Mouse (Mus musculus) mature B cell (primary cell): ENCODE data around the gene Cecr2.
"Not testable (repeated sequence)": the region's sequence is repeated elsewhere in the genome, so short reads cannot be mapped to it uniquely, and the experiment has no call there.

Source experiments
- in situ Hi-C: fragments of 300-500 bp; cut with MboI; formaldehyde crosslinking; loops from 2 replicates; pipeline ENCODE4 v1.14.3; 2019

Gene Cecr2

DNA sequence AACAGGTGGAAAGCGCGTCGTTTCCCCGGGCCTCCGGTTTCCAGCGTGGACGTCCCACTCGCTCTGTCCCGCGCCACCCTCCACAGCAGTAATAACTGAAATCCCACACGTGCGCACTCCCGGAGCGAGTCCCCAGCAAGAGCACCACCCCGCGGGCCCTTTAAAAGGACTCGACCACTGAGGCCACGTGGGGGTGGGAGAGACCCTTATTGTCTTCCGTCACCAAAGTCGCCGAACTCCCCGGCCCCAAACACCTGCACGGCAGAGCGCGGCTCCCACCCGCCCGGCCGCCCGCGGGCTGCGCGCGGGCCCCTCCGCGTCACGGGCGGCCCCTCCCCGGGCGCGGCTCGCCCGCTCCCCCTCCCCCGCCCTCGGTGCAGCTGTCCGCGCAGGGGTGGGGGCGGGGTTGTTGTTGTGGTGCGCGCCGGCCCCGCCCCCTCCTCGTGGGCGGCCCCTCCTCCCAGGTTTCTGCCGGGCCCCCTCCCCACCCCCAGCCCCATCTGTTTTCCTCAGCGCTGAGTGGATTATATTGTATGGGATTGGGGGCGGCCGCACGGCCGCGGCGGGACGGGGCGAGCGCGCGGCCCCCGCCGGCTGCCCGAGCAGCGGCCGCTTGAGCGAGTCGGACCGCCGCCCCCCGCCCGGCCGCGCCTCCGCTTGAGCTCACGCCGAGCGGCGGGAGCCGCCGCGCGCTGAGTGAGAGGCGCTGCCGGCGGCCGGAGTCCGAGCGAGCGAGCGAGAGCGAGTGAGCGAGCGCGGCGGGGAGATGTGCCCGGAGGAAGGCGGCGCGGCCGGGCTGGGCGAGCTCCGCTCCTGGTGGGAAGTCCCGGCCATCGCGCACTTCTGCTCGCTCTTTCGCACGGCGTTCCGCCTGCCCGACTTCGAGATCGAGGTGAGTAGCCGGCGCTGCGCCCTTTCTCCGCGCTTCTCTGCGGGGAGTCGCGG is at the start of gene Cecr2:
Cecr2 (plus strand) TSS at position 554 of the 945 bp plus-strand sequence.
- in situ Hi-C loops = no loop called here

DNA sequence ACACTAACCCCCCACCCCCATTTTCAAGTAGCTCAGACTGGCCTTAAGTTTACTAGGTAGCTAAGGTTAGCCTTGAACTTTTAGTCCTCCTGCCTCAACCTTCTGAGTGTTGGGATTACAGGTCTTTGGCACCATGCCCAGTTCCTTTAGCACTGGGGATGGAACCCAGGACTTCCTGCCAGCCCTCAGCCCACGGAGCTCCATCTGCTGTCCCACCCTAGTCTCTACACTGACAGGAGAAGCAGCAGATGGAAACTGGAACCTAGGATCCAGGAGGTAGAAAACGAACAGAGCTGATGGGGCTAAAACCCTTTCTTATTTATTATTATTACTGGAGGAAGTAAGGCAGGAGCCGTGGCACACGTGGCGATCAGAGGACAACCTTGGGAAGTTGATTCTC is 48.6 kb upstream of the Cecr2 start:
- in situ Hi-C loops = no loop called here

DNA sequence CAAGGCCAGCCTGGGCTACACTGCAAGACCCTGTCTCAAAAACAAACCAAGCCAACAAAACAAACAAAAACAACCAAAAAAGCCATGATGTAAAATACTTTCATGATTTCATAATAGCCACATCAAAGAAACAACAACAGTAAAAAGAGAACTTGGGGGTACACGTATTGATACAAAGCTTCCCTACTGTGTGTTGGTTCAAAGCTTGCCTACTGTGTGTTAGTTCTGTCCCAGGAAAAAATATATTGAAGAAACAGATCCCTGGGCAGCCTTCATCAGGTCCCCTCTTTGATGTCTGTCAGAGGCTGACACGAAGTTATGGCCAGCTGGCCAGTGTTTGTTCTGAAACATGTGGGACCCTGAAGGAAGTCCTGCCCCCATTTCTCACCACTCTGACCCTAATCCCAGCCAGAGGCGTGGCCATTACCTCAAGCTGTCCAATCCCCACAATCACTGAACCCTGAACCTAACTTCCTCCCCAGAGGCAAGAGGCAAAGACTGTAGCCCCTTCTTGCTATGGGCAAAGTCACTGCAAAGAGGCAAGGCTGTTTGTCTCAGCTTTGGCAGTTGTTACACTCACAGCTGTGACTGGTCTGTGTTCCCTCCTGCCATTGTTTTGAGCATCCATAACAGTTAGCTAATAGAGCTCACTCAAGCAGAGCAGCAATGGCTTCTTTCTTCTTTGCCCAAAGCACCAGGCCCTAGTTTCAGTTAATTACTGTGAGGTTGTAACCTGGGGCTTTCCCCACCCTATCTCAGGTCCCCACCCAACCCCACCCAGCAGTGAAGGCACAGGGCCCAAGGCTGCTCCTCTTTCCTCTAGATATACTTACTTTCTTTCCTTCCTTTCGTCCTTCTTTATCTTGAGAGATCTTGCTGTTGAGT is 47.4 kb upstream of the Cecr2 start:
- in situ Hi-C loops = no loop called here

DNA sequence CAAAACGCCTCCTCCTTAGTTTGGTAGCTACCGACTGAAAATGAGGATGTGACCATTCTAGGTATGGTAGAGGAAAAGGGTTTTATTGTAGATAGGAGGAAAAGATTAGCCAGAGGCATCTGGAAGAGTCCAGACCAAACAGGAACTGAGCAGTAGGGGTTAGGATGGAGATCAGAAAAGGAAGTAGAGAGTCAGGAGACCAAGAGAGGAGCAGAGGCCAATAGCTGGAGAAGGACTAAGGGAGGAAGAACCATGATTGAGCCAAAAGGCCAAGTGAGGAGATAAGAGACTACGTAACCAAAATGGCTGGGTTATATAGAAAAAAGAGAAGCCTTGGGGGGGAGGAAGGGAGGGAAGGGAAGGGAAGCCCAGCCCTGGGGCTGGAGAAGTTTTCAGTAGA is 46.0 kb upstream of the Cecr2 start:
- in situ Hi-C loops = no loop called here

DNA sequence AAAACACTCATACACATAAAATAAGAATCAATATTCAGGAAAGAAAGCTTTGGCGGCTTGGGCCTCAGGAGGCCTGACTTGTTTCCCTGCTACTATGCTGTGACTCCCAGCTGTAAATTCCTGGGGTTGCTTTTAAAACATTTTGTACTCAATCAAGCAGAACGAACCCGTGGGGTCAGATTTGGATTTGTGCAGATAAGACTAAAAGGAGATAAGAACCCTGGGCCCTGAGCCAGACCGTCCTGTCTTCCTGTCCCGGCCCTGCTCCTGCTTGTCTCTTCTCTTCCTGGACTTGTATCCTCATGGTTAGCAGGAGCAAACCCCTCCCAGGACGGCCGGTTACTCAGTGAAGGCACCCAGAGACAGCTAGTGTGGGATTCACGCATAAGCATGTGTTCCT is 41.1 kb upstream of the Cecr2 start:
- in situ Hi-C loops = no loop called here

DNA sequence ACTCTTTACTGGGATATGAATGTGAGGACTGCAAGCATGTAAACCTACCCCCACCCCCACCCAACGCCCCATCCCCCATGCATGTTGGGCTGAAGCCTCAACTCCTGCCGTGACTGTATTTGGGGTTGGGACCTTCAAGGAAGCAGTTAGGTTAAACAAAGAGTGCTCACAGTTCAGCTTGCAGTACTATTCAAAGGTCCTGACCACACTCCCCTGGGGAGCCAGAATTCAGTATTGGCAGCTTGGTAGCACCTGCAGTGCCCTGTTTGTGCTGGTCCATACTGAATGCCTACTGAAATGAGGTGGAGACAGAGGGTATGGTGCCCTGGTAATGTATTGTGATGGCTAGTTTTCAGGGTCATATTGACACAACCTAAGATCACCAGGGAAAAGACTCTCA is 39.1 kb upstream of the Cecr2 start:
- in situ Hi-C loops = no loop called here

DNA sequence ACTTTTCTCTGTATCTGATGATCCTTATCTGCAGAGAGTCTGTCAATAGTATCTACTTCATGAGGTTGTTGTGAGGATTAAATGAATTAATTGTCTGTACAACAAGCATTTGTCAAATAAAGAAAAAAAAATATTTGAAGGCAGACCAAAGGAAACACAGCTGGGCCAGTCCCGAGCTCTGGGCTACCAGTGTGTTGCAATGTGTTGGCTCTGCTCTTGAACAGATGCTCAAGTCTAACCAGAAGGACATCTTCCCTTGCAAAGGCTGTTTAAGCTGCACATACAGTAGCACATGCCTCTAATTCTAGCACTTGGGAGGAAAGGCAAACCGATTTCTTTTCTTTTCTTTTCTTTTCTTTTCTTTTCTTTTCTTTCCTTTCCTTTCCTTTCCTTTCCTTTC is 37.2 kb upstream of the Cecr2 start:
- in situ Hi-C loops = no loop called here

DNA sequence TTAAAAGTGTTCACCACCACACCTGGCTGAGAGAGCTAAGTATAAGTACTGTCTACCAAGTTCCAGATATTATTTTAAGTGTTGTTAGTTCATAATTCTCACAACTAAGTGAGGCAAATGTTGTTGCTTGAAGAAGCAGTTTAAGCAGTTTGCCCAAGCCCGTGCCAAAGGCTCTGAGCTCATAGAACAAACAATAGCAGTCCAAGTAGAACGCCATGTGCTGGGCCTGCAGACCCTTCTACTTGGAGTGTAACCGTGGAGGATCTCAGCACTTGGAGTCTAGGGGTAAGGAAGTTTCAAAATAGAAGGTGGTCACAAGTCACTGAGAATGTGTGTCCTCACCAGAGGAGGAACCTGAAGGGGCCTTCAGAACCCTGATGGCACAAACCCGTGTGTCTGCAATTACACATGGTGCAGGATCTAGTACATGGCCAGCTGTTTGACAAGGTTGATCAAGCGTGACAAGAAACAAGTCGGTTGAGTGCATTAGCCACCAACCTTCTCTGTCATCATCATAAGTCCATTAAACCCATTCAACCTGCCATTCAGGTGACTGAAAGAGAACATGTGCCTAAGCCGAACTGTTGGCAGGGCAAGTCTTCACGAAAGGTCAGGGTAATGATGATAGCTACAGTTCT is 30.7 kb upstream of the Cecr2 start:
- in situ Hi-C loops = no loop called here

DNA sequence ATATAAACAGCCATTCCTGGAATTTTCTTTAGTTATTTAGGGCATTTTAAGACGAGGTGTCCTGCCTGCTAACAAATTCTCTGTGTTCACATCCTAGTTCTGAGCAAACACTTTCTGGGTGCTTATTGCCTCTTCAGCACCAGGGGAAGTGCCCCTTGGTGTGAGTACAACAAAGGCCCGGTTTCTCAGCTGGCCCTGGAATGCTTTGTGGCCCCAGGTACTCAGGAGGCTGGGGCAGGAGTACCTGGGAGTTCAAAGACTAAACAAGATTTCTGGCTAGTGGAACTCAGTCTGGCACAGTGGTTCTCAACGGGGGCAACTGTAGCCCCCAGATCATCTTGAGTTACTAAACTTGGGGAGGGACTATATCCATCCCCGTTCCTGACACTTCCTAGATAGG is 26.6 kb upstream of the Cecr2 start:
- in situ Hi-C loops = no loop called here

DNA sequence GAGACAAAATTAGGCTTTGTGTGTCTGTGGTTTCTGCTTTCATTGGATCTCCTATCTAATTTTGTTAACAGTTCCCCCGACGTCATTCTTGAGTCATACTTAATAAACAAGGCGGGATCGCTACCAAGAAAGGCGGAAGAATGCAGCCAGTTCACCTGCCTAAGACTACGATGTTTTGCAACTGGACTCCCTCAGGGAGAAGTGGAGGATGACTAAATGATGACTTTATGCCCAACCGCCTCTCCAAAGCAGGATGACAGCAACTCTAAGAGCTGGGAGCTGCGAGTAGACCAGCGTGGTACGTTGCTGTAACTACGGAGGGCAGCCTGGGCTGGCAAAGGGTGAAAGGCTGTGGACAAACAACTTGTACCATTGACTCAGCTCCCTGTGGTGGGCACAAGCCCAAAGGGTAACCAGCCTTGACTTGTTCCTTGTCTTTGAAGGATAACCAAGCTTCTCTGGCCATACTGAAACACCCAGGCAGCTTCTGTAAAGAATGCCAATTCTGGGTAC is 24.2 kb upstream of the Cecr2 start:
- in situ Hi-C loops = no loop called here

DNA sequence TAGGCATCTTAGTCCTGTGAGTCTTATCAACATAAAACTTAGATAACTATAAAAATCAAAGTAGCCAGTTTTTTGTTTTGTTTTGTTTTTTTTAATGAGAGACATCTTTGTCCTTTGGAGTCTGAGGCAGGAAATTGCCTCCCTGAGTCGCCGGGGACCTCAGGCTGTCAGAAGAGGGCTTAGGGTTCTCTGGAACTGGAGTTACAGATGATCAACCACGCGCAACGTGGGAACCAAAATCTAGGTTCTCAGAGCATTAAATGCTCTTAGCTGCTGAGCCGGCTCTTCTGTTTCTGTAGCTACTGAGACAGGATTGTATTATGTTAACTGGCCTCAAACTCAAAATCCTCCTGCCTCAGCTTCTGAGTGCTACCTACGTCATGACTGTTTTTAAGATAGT is 22.4 kb upstream of the Cecr2 start:
- in situ Hi-C loops = no loop called here

DNA sequence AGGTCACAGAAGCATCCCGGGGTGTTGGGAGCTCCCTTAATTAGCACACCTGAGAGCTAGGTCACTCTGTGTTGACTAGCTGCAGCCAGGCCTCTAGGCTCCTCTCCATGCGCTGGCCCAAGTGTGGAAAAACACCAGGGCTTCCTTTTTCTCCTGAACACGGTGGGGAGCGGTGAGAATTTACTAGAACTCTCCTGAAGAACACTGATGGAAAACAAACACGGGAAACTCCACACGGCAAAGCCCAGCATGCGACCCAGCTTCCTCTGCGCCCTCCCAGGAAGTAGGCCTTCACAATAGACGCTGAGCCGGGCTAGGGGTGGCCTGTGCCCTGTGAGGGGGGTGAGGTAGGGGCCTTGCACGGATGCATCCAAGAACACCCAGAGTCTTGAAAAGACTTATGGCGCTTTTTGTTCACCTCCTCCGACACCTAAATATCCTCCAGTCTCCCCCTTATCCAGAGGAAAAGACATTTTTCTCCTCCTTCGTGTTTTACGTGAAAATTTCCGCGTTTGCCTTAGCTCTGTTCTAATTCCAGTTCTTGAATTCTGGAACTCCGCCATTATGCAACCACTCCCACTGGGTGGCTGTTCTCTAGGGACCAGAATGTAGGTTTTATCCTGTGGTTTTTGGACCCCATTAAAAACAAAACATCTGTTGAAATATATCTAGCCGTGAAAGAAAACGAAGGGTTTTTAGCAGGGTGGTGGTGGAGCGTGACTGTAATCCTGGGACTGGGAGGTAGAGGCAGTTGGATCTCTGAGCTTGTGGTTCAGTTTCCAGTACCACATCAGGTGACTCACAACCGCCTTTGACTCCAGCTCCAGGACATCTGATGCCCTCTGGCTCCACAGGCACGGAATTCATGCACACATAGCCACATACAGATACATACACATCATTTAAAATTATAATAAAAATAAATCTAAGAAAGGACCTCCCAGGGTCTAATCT is 21.5 kb upstream of the Cecr2 start:
- in situ Hi-C loops = no loop called here

DNA sequence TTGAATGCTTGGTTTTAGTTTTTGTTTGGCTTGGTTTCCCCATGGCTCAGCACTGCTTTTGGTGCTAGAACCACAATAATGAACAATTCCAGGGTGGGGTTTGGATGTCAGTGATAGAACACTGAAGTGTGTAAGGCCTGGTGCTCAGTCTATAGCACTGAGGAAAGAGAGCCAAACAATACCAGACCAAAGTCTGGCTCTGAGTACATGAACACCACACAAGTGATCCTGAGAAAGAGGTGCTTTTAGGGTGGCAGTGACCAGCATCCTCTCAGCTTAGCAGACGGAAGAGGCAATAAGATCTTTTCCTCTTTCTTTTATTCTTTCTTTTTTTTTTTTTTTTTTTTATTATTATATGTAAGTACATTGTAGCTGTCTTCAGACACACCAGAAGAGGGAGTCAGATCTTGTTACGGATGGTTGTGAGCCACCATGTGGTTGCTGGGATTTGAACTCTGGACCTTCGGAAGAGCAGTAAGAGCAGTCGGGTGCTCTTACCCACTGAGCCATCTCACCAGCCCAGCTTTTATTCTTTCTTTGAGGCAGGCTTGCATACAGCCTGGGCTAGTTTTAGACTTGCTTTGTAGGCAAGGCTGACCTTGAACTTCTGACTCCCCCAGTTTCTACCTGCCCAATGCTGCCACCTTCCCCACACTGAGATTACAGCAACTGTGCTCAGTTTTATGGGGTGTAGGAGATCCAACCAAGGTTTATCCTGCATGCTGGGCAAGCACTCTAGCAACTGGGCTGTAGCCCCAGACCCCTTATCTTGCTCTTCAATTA is 18.7 kb upstream of the Cecr2 start:
- in situ Hi-C loops = not testable (repeated sequence)

DNA sequence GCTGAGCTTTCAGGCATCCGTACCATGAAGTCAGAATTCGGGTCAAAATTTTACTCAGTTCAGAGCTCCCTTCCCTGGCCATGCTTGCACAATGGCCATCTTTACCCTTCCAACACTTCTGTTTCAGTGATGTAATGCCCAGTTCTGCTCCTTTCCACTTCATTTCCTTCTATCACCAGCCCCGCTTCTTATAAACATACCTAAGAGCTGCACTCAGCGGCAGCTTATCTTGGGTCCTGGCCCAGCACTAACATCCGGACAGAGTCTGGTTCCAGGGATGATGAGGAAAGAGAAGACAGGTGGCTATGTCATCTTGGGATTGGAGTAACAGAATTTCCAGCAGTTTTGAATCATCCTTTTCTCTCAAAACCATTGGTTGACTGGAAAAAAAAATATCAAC is 18.0 kb upstream of the Cecr2 start:
- in situ Hi-C loops = no loop called here

DNA sequence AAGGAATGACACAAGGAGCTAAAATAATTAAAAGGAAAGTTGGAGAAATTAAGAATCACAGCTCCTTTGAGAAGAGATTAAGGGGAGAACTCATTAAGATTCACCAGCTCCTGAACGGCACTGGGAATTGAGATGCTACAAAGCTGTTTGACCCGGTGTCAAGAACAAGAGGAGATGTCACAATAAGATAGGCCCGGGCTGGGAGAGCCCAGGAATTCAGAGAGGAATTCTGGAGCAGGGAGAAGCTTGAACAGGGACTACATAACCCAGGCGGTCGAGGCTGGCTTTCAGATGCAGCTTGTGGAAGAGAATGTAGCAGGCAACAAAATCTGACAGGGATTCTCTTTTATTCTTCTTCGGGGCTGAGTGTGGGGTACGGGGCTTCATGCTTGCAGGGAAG is 13.5 kb upstream of the Cecr2 start:
- in situ Hi-C loops = no loop called here

DNA sequence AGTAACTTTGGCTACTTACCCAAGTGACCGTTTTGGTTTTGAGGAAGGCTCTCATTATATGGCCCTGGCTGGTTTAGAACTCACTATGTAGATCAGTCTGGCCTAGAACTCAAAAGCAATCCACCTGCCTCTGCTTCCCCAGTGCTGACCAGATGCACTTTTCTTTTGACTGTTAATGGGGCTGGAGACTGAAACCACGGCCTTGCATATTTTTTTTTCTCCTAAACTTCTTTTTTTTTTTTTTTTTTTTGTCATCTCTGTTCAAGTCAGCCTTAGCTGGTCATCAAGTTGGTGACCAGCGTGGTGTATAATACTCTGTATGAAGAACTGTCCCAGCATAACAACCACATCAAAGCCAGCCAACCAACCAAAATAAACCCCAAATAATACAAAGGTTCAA is 10.5 kb upstream of the Cecr2 start:
- in situ Hi-C loops = no loop called here

DNA sequence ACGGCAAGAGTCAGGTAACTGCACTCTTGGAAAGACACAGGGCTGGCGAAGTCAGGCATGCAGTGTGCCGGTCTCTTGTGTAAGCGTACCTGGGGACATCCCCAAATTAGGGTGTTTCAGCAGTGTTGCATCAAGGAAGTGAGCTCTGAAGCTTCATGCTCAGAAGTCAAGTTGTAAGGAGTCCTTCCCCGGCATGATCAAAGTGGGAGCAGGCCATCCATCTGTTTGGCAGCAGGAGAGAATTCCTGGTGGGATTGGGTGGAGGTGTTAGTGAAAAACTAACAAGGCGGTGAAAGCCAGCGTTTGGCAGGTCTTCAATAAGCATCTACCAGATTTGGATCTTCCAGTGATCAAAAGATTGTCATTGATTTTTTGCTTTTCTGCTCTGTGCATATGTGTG is 7.3 kb upstream of the Cecr2 start:
- in situ Hi-C loops = no loop called here

DNA sequence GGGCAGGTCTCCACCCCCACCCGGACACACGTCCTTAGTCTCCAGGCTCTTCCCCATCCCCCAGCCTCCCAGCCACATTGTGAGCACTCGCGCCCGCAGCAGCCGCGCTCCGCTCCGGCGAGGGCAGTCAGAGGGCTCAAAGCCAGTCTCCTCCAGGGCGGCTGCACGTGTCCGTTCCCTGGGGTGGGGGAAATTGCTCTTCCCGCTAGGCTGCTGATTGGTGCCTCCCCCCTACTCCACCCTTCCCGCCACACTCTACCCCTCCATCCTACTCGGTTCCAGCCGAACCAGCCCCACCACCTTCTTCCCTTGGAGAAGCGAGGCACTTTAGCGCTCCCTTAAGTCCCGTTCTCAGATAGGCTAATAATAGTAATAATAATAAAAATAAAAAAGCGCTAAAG is 754 bp upstream of the Cecr2 start:
- in situ Hi-C loops = no loop called here

DNA sequence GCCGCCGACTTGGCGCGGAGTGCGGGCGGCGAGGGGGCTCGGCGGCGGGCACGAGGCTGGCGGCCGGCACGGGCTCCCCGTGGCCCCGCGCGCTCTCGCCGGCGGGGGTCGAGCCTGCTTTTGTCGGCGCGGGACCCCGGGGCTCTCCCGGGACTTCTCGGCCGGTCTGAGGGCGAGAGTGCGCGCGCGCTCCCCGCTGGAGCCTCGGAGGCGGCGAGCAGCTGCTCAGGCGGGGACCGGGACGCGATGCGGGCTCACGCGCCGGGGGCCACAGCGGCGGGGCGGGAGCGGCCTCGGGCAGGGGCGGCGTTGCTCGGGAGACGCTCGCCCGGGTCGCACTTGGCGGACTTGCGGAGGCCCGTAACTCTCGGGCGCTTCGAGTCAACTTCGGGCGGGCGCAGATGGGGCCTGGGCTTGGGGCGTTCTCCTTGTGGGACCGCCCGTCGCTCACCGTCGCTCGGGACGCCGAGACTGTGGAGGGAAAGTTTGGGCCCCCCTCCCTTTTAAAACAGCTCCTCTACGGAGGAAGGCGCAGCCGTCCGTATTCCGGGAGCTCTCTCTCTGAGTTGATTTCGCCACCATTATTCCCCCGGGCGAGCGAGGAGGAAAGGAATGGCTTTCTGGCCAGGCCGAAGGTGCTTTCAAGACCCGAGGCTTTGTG is 722 bp downstream of the Cecr2 start:
- in situ Hi-C loops = no loop called here

DNA sequence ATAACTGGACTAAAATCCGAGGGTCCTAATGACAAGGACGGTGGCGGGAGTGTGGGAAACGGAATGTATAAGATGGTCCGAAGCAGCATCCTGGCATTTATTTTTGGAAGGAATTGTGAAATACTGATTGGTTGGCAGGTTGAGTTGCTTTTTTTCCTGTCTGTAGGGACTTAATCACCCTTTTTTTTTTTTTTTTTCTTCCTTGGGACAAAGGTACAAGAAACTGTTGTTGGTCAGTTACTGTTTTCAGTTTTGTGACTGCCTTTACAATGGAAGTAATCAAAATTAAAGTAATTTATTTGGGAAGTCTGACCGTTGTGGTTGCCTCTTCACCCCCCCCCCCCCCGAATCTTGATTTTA is 1.2 kb downstream of the Cecr2 start:
- in situ Hi-C loops = no loop called here
